Mouse (Mus musculus) liver, postnatal 0 days (tissue): Measurements from ENCODE around the gene Lipc.

ENCODE experiments used
- CTCF ChIP-seq: sonication (generic); IDR thresholded peaks from 2 replicates; pipeline ENCODE4 v1.5.1; 2016; ENCODE audit warnings: antibody characterized with exemption, low read depth
- EP300 ChIP-seq: IDR thresholded peaks from 2 replicates; pipeline ENCODE4 v1.6.1; 2016; ENCODE audit warnings: antibody characterized with exemption, low read depth, mild to moderate bottlenecking

DNA sequence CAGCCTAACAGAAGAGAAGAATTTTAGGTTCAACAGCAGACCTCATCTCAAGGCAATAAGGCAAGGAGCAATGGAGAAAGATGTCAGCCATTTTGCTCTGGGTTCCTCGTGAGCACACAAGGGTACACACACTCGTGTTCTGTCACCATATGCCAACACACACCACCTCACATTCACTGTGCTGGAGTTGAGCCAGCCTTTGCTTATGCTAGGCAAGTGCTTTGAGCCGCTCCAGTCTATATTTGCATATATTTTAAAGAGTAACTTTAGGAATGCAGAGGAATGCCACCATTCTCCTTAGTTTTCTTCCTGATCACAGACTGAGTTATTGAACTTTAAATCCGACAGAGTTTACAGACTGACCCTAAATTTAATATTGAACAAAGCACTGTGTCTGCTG lies 161.4 kb downstream of the Lipc start:
- TF ChIP-seq CTCF, result no peak
- no peak for TF ChIP-seq EP300
